Mouse (Mus musculus) CH12.LX (cell line): Measurements from ENCODE around the gene Map2k1. TPM values are rescaled to one million over a fixed set of nuclear protein-coding genes. Genes with fewer than 3 reads are reported as not detected.
A peak's percentile ranks its signal among the peaks of the same experiment; 100 is the strongest.
"Not testable (repeated sequence)": the region's sequence is repeated elsewhere in the genome, so short reads cannot be mapped to it uniquely, and the experiment has no call there.

Source experiments
- DNase-seq: peaks from one replicate; pipeline ENCODE4 v3.0.0-alpha.2; 2013; ENCODE audit errors: extremely low read depth
- H3K27ac ChIP-seq: 2 replicates; pipeline ENCODE4 v1.5.1; 2012; ENCODE audit warnings: low read depth, mild to moderate bottlenecking, control low read depth, moderate library complexity; ENCODE audit not compliant: insufficient read depth
- H3K27me3 ChIP-seq: replicated peaks from 2 replicates; pipeline ENCODE3; 2012; ENCODE audit warnings: inconsistent platforms
- H3K36me3 ChIP-seq, 2 experiments: replicated peaks in 1 of 2; 2 replicates each; pipeline versions ENCODE3 to v1.6.1; 2012; ENCODE audit warnings: inconsistent platforms in 1 of 2, low read length in 1 of 2, mild to moderate bottlenecking in 1 of 2, mixed read lengths in 1 of 2, moderate library complexity in 1 of 2; ENCODE audit not compliant: control insufficient read depth in 1 of 2, insufficient read depth in 1 of 2
- H3K4me1 ChIP-seq, 2 experiments: 2 replicates each; pipeline ENCODE4 v1.6.1; 2012; ENCODE audit warnings: inconsistent platforms in 1 of 2, moderate library complexity in 1 of 2; ENCODE audit not compliant: insufficient read depth in 2 of 2, control insufficient read depth in 1 of 2
- H3K4me2 ChIP-seq: 2 replicates; pipeline ENCODE4 v1.6.1; 2012; ENCODE audit warnings: low read depth, mild to moderate bottlenecking, control low read depth; ENCODE audit not compliant: poor library complexity, insufficient read depth, severe bottlenecking
- H3K4me3 ChIP-seq, 3 experiments: fragments of 150-350 bp in 1 of 3; sonication (generic) in 1 of 3; replicated peaks in 1 of 3; 2 replicates each; pipeline versions ENCODE3 to v1.5.1; 2011 to 2012; ENCODE audit warnings: low read depth in 2 of 3, low read length in 2 of 3, mild to moderate bottlenecking in 2 of 3, moderate library complexity in 2 of 3, control low read depth in 1 of 3, improper control_type of control experiment in 1 of 3, inconsistent platforms in 1 of 3, mixed read lengths in 1 of 3; ENCODE audit not compliant: poor library complexity in 1 of 3
- H3K79me2 ChIP-seq: replicated peaks from 2 replicates; pipeline ENCODE4 v1.6.1; 2012; ENCODE audit warnings: mild to moderate bottlenecking, moderate library complexity; ENCODE audit not compliant: control insufficient read depth, poor library complexity, insufficient read depth, severe bottlenecking; ENCODE audit errors: extremely low read depth
- H3K9ac ChIP-seq: 2 replicates; pipeline ENCODE4 v1.6.1; 2012; ENCODE audit warnings: low read depth, mild to moderate bottlenecking, control low read depth, moderate library complexity; ENCODE audit not compliant: insufficient read depth
- H3K9me3 ChIP-seq: replicated peaks from 2 replicates; pipeline ENCODE3; 2012; ENCODE audit warnings: low read length, inconsistent platforms, mixed read lengths
- CHD1 ChIP-seq: IDR thresholded peaks from 2 replicates; pipeline ENCODE4 v1.6.1; 2012; ENCODE audit warnings: low read depth, low read length, improper control_type of control experiment, inconsistent platforms
- CHD2 ChIP-seq: IDR thresholded peaks from 2 replicates; pipeline ENCODE4 v1.6.1; 2011; ENCODE audit warnings: low read length, improper control_type of control experiment
- CTCF ChIP-seq, 2 experiments: IDR thresholded peaks in 1 of 2; conservative IDR thresholded peaks in 1 of 2; 2 replicates each; pipeline ENCODE4 v1.5.1; 2011 to 2012; ENCODE audit warnings: low read depth in 2 of 2, low read length in 2 of 2, improper control_type of control experiment in 1 of 2, inconsistent platforms in 1 of 2, mild to moderate bottlenecking in 1 of 2, moderate library complexity in 1 of 2
- E2F4 ChIP-seq: IDR thresholded peaks from 2 replicates; pipeline ENCODE4 v1.6.1; 2011; ENCODE audit warnings: low read depth, low read length, improper control_type of control experiment; ENCODE audit not compliant: insufficient replicate concordance
- GABPA ChIP-seq: IDR thresholded peaks from 2 replicates; pipeline ENCODE4 v1.6.1; 2012; ENCODE audit warnings: low read depth, low read length, improper control_type of control experiment, inconsistent platforms; ENCODE audit not compliant: insufficient replicate concordance
- IRF4 ChIP-seq: IDR thresholded peaks from 2 replicates; pipeline ENCODE4 v1.6.1; 2014; ENCODE audit warnings: low read depth, mild to moderate bottlenecking, inconsistent platforms, low read length, improper control_type of control experiment
- MAFK ChIP-seq: IDR thresholded peaks from 2 replicates; pipeline ENCODE4 v1.6.1; 2011; ENCODE audit warnings: low read length, improper control_type of control experiment; ENCODE audit not compliant: insufficient replicate concordance
- MAX ChIP-seq: IDR thresholded peaks from 2 replicates; pipeline ENCODE4 v1.6.1; 2011; ENCODE audit warnings: low read length, improper control_type of control experiment
- MAZ ChIP-seq: IDR thresholded peaks from 2 replicates; pipeline ENCODE4 v1.6.1; 2012; ENCODE audit warnings: low read depth, mild to moderate bottlenecking, inconsistent platforms, low read length, improper control_type of control experiment, moderate library complexity
- MEF2A ChIP-seq: IDR thresholded peaks from 2 replicates; pipeline ENCODE4 v1.6.1; 2014; ENCODE audit warnings: low read depth, mild to moderate bottlenecking, inconsistent platforms, low read length, improper control_type of control experiment, borderline replicate concordance
- NELFE ChIP-seq: IDR thresholded peaks from 2 replicates; pipeline ENCODE4 v1.6.1; 2011; ENCODE audit warnings: low read depth, low read length, improper control_type of control experiment
- NRF1 ChIP-seq: IDR thresholded peaks from 2 replicates; pipeline ENCODE4 v1.6.1; 2014; ENCODE audit warnings: low read depth, mild to moderate bottlenecking, inconsistent platforms, low read length, improper control_type of control experiment, moderate library complexity
- POLR2A ChIP-seq: IDR thresholded peaks from 2 replicates; pipeline ENCODE4 v1.6.1; 2011; ENCODE audit warnings: low read depth, mild to moderate bottlenecking, improper control_type of control experiment, low read length
- SIN3A ChIP-seq: IDR thresholded peaks from 2 replicates; pipeline ENCODE4 v1.6.1; 2012; ENCODE audit warnings: low read length, improper control_type of control experiment, inconsistent platforms
- SMC3 ChIP-seq: IDR thresholded peaks from 2 replicates; pipeline ENCODE4 v1.6.1; 2011; ENCODE audit warnings: low read depth, low read length, improper control_type of control experiment
- TBP ChIP-seq: conservative IDR thresholded peaks from 2 replicates; pipeline ENCODE4 v1.6.1; 2011; ENCODE audit warnings: low read depth, low read length, improper control_type of control experiment
- TCF12 ChIP-seq: IDR thresholded peaks from 2 replicates; pipeline ENCODE4 v1.6.1; 2014; ENCODE audit warnings: low read depth, mild to moderate bottlenecking, inconsistent platforms, low read length, improper control_type of control experiment
- USF1 ChIP-seq: IDR thresholded peaks from 2 replicates; pipeline ENCODE4 v1.6.1; 2014; ENCODE audit warnings: low read depth, mild to moderate bottlenecking, inconsistent platforms, low read length, improper control_type of control experiment
- USF2 ChIP-seq: conservative IDR thresholded peaks from 2 replicates; pipeline ENCODE4 v1.6.1; 2011; ENCODE audit warnings: low read depth, low read length, improper control_type of control experiment
- ZC3H11A ChIP-seq: IDR thresholded peaks from 2 replicates; pipeline ENCODE4 v1.6.1; 2012; ENCODE audit warnings: low read depth, mild to moderate bottlenecking, inconsistent platforms, low read length, improper control_type of control experiment
- ZKSCAN1 ChIP-seq: IDR thresholded peaks from 2 replicates; pipeline ENCODE4 v1.6.1; 2012; ENCODE audit warnings: low read depth, inconsistent platforms, low read length, improper control_type of control experiment, borderline replicate concordance
- ZMIZ1 ChIP-seq: IDR thresholded peaks from 2 replicates; pipeline ENCODE4 v1.6.1; 2012; ENCODE audit warnings: low read depth, mild to moderate bottlenecking, inconsistent platforms, low read length, improper control_type of control experiment
- ZNF384 ChIP-seq: IDR thresholded peaks from 2 replicates; pipeline ENCODE4 v1.6.1; 2012; ENCODE audit warnings: low read depth, low read length, improper control_type of control experiment, inconsistent platforms
- dilution Hi-C: fragments of 300-500 bp; cut with MboI; formaldehyde crosslinking; loops from 2 replicates; pipeline ENCODE4 v1.14.3; 2020; ENCODE audit warnings: low sequenced_read_pairs; ENCODE audit not compliant: extremely low pct_unique_long_range_greater_than_20kb, extremely low pct_ligation_motif_present
- in situ Hi-C: fragments of 300-500 bp; cut with MboI; formaldehyde crosslinking; loops from 3 replicates; pipeline ENCODE4 v1.14.3; 2019; ENCODE audit warnings: low sequenced_read_pairs, low pct_ligation_motif_present, low pct_unique_long_range_greater_than_20kb, mixed read lengths
- polyA plus RNA-seq: library from polyadenylated mRNA; unstranded; fragments of >175 nt; gene quantifications from 2 replicates; pipeline ENCODE4 v1.2.1, GENCODE M21; 2012; ENCODE audit warnings: low read depth; ENCODE audit not compliant: insufficient read length
- total RNA-seq, 2 experiments: library from RNA; depleted of rRNA; stranded (reverse); fragments of 300-350 nt in 1 of 2; fragments of >200 nt in 1 of 2; gene quantifications; 2 replicates each; pipeline ENCODE4 v1.2.3; 2012 to 2014

Map2k1 gene
- total and polyA plus RNA-seq, 3 experiments, result 56.3 to 122 (median 74.0) TPM

DNA sequence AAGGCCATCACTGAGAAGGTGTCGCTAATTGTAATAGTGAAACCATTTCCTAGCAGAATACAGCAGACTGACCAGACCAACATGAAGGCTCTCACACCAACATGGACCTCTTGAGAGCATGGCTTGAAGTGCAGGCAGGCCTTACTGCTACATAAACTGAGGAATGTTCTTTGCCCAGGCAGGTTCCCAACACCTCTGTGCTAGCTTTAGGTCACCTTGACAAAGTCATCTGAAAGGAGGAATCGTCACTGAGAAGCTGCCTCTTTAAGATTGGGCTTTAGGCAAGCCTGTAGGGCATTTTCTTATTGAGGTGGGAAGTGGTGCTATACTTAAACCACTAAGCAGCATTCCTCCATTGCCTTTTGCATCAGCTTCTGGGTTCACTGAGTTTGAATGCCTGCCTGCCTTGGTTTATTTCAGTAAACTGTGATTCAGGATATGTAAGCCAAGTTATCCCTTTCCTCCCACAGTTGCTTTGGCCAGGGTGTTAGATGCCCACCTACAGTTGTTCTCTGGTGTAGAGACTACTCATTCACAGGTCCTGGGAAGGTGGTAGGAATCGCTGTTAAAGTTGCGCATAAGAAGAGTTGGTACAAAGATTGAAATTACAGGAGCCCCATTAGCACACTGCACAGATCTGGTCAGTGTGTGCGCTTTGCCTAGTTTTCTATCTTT, 69.1 kb downstream of the Map2k1 start:
- in situ Hi-C loops, result no loop called here
- no peak overlapping the region for H3K4me3 ChIP-seq
- H3K9ac ChIP-seq, result no peak overlapping the region
- peaks cover 2 to 15% of the 10 kb centered on the region in 2 experiments; a peak in 3 of 4 replicates for H3K4me1 ChIP-seq
- dilution Hi-C loops, result no loop called here
- no peaks in the 10 kb centered on the region for H3K27me3 ChIP-seq
- no peak overlapping the region for H3K4me2 ChIP-seq
- DNase-seq, result no peak
- H3K27ac ChIP-seq, result no peak overlapping the region; the same call in 1 of the 2 replicates
- H3K9me3 ChIP-seq, result no peaks in the 10 kb centered on the region
- H3K79me2 ChIP-seq, result 0 out of 2 replicates have a peak, but pooled peaks cover 5% of the 10 kb centered on the region
- TF ChIP-seq SIN3A (no peak), ZC3H11A (no peak), SMC3 (no peak), MAZ (no peak), E2F4 (no peak), IRF4 (no peak), CHD2 (no peak)
- H3K36me3 ChIP-seq, result peaks cover 44 to 89% of the 10 kb centered on the region in 2 experiments

GRCm38 (mm10) chr9:64183295-64183694, 70.1 kb downstream of the Map2k1 start:
- Histone ChIP-seq H3K4me1 (peaks cover 2 to 18% of the 10 kb centered on the region in 2 experiments; a peak in 3 of 4 replicates), H3K36me3 (peaks cover 43 to 83% of the 10 kb centered on the region in 2 experiments)
- H3K4me2 ChIP-seq, H3K9me3 ChIP-seq, dilution Hi-C loops, H3K27ac ChIP-seq, DNase-seq, H3K27me3 ChIP-seq, H3K79me2 ChIP-seq, H3K9ac ChIP-seq, H3K4me3 ChIP-seq, in situ Hi-C loops: not testable (repeated sequence)

GRCm38 (mm10) chr9:64178974-64179646, 74.3 kb downstream of the Map2k1 start, which contains the start of gene Snapc5:
Snapc5 (plus strand) TSS chr9:64179274.
- H3K36me3 ChIP-seq, result peaks cover 57 to 80% of the 10 kb centered on the region in 2 experiments
- dilution Hi-C loops (no loop called here), in situ Hi-C loops (no loop called here)
- peaks cover 2 to 35% of the 10 kb centered on the region in 2 experiments; a peak in 3 of 4 replicates for H3K4me1 ChIP-seq
- no peaks in the 10 kb centered on the region for H3K9me3 ChIP-seq
- no peaks in the 10 kb centered on the region for H3K27me3 ChIP-seq
- H3K4me3 ChIP-seq, result peak within 1 kb of the TSS; percentile 48 to 66 (median 66)
- peak within 1 kb of the TSS; percentile 95 for H3K4me2 ChIP-seq
- peak within 1 kb of the TSS; percentile 64 for H3K27ac ChIP-seq
- DNase-seq, result peak; percentile 95
- peak within 1 kb of the TSS; percentile 28 for H3K9ac ChIP-seq
- H3K79me2 ChIP-seq, result peaks cover 40% of the 10 kb centered on the region
- TF ChIP-seq SIN3A (peak; percentile 86), ZC3H11A (no peak), NELFE (peak; percentile 68), TBP (no peak), TCF12 (0 out of 2 replicates have a peak, but pooled peaks have one; percentile 35), USF1 (no peak), MEF2A (peak; percentile 35; the same call in 1 of the 2 replicates), ZNF384 (no peak), CHD1 (no peak), CTCF (conservative IDR thresholded peaks at IDR 0.05 in 1 of 2, IDR thresholded peaks at IDR 0.05 in 1 of 2; ENCODE audit: low read depth in 2 of 2, low read length in 2 of 2) (peak in 1 of 2 experiments; percentile 69; a peak in 3 of 4 replicates), USF2 (no peak), ZKSCAN1 (no peak), GABPA (no peak), MAX (no peak), ZMIZ1 (peak; percentile 84; the same call in 1 of the 2 replicates), NRF1 (0 out of 2 replicates have a peak, but pooled peaks have one; percentile 23), POLR2A (peak; percentile 88), SMC3 (peak; percentile 42), MAFK (0 out of 2 replicates have a peak, but pooled peaks have one; percentile 8)
